Mouse (Mus musculus): Measurements from ENCODE around the gene Ttc22. TPM values are rescaled to one million over a fixed set of nuclear protein-coding genes. Genes with fewer than 3 reads are reported as not detected.
A peak's percentile ranks its signal among the peaks of the same experiment; 100 is the strongest.

Gene Ttc22
- total RNA-seq, 2 experiments from 2014 or later, result 0.09 TPM; not detected in 1

DNA sequence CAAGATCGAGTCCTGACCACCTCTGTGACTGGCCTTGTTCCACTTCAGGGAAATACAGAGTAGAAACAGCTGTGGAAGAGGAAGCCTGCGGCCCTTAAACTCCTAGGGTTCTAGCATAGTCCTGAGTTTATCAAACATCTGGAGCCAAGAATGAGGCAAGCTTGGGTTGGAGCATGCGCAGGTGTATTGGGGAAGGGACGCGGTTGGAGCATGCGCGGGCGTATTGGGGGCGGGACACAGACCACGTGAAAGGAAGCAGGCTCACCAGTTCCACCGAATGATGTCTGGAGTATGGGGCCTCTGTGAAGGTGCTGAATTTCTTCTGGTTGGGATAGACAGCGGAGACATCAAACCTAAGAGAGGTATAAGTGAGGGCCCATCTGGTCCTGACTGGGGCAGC, 6.6 kb upstream of the Ttc22 start:
- DNase-seq (ENCODE audit: low spot score), result no peak

DNA sequence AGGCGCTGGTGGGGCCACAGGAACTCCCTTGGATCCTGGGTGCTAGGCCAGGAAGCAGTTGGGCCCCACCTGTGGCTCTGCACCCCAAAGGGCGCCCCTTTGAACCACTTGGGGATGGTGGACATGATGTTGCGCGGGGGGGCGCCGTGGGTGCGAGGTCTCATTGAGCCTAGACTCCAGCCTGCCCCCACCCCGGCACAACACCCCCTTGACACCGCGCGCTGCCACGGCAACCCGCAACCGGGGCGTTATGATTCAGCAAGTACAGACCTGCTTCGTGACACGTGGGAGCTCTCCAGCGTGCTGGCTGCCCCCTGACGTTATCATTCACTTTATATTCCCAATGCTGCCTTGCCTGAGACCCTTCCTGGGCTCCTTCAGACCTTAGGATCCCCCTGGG, 5.2 kb upstream of the Ttc22 start, which contains the start of gene Lexm:
TSS of gene Lexm (minus strand) at position 186 of the 400 bp plus-strand sequence.
- no peak for DNase-seq (ENCODE audit: low spot score)

DNA sequence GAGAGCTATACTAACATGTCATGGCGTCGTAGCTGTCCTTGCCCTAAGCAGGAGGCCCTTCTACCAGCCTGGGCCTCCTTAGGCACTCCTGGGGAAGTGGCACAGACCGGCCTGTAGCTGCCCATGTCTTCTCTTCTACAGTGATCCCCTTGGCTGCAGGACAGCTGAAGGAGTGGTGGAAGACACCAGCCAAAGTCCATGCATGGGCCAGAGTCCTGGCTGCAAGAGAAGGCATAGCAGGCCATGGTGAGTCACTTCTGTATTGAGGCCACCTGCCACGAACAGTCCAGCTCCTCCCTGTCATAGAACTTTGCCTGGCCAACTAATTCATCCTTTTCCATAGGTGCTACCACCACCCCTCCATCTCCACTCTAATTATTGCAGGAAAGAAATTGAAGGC, 3.3 kb upstream of the Ttc22 start:
- DNase-seq (ENCODE audit: low spot score), result no peak

DNA sequence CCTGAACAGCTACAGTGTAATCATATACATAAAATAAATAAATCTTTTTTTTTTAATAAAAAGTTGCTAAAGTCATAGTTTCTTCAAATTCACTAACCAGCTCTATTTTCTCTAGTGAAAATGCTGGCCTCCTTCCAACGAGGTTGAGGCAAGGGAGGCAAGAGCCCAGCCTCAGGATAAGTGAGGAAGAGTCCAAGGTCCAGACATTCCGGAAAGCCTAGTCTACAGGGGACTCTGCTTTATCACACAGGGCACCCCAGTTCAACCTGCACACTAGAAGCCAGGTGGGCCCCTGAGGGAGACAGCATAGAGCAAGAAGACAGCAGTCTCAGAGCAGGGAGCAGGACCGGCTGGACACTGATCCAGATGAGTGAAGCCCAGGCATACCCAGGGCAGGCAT, 804 bp upstream of the Ttc22 start:
- DNase-seq (ENCODE audit: low spot score), result no peak

DNA sequence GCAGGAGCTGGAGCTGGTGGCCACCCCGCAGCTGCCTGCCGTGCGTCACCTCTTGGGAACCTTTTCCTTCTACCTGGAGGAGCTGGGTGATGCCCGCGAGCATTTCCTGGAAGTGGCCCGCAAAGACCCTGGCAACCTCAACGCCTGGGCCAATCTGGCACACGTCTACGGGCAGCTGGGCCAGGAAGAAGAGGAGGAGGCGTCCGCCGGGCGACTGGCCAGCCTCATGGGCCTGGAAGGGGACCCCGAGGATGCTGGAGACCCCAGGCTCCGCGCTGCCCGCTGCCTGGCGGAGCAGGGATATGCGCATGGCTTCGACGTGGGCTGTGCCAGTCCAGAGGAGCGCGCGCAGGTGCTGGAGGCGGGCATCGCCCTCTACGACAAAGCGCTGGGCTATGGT, 480 bp downstream of the Ttc22 start:
- no peak for DNase-seq (ENCODE audit: low spot score)

DNA sequence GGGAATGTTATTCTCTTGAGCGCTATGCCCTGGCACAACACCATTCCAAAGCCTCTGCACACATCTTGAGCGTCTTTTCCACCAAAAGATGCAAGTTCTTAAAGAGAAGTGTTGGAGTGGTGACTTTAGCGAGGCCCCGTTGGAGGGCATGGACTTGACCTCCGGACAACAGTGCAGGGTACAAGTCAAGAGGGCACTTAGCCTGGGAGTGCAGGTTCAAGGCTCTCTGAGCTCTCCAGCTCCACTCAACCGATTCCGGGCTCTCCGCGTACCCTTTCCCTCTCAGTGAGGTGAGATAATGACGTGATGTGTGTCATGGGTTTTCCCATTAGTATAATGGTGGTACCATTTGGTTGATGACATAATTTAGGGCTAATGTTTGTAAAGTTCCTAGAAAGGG, 2.0 kb downstream of the Ttc22 start:
- DNase-seq (ENCODE audit: low spot score), result no peak

DNA sequence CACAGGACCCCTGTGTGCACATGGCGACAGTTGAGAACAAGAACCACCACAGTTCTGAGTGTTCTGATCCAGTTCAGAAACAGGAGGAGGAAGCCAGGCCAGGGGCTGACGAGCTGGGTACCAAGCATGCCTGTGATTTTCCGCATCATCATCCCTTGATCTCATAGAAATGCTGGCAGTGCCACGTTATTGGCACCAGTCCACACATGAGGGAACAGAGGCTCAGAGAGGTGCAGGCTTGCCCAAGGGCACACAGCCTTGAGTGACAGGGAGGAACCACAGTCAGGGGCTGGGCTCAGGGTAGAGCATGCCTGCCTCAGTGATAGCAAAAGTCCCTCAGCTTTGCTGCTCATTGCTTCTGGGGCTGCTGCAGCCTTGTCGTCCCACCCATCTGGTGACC, 5.6 kb downstream of the Ttc22 start:
- no peak for DNase-seq (ENCODE audit: low spot score)

DNA sequence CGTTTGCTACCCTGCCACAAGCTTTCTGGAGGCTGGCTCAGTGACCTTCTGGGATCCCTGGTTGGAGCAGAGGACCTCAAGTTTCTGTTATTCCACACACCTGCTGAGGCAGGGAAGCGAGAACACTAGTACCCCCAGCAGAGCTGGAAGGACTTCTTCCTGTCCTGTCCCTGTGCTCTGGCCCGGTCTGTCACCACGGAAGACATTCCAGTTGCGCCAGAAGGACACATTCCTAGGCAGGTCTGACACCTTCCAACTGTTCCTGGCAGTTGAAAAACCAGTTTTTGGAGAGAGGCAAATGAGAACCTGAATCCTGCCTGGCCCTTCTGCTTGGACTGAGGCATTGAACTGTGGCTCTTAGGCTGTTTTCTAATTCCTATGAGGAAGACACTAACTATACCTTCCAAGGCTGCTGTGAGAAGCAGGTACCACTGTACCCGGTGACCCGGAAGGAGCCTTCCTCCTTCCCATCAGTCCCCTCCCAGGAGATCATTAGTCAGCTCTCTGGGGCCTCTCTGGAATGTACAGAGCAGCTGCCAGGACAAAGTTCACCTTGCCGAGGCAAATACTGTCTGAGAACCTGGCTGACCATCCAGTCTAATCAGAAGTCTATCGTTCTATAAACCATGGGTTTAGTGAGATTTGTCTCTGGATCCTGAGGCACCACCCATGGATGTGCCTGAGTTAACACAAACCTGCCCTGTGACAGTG, 6.6 kb downstream of the Ttc22 start:
- DNase-seq (ENCODE audit: low spot score), result no peak

DNA sequence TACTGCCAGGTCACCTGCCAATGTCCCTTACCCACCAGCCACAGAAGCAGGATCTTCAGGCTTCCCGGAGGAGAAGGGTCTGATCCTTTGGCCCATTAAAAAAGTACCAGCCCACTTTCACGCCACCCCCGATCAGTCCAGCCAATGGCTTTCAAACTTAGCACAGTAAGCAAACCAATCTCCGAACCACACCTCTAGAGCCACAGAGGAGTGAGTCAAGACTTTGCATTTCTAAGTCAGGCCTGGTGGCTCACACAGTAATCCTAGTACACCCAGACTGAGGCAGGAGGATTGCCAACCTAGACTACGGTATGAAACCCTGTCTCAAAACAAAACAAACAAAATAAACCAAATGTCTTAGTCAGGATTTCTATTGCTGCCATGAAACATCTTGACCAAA, 7.1 kb downstream of the Ttc22 start:
- no peak for DNase-seq (ENCODE audit: low spot score)

DNA sequence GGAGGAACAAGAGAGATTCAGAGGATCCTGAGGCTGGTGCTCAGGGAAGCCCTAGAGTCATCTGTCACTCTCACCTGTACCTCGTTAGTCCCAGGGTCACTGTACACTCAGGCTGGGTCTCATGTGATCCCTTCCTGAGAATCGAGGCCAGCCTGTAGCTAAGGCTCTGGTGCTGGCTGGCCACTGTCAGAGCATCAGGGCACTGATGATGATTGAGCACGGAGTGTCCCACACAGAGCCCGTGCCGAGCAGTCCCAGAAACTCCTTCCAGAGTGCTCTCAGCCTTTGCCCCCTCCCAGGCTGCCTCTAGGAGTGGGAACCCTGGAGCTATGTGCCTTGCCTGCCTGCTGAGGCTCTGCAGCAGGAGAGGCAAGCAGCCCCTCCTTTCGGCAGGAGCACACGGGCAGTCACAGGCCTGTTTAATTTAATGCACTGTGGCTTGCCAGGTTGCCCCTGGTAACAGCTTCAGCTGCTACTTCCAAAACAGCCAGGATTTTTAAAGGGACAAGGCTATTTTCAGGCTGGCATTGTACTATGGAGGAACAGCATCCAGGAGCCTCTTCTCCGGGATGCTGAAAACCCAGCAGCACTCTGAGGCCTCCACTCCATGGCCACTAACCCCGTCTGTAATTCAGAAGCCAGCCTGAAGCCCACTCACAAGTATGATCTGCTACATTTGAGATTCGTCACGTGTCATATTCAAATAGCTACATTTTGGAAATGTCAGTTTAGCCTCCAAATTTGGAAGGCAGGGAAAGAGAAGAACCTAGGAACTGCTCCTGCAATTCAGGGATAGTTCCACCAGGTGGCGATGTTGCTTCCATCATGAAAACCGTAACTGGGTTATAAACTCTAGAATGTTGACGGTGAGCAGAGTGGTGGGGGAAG, 8.3 kb downstream of the Ttc22 start:
- peak; percentile 63 for DNase-seq (ENCODE audit: low spot score)

DNA sequence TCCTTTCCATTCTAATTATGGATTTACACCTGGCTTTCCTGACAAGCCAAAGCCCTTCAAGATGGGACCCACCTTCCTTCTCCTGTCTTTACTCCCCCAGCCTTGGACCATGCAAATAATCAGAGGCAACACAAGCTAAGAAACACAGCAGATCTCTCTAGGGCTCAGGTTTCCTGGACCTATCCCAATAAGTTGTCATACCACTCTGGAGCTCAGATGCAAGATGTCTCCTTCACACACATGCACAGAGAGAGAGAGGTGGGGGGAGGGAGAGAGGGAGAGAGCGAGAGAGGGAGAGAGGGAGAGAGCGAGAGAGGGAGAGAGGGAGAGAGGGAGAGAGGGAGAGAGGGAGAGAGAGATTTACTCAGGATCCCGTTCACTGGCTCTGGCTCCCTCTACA, 10.1 kb downstream of the Ttc22 start:
- DNase-seq (ENCODE audit: low spot score), result no peak

DNA sequence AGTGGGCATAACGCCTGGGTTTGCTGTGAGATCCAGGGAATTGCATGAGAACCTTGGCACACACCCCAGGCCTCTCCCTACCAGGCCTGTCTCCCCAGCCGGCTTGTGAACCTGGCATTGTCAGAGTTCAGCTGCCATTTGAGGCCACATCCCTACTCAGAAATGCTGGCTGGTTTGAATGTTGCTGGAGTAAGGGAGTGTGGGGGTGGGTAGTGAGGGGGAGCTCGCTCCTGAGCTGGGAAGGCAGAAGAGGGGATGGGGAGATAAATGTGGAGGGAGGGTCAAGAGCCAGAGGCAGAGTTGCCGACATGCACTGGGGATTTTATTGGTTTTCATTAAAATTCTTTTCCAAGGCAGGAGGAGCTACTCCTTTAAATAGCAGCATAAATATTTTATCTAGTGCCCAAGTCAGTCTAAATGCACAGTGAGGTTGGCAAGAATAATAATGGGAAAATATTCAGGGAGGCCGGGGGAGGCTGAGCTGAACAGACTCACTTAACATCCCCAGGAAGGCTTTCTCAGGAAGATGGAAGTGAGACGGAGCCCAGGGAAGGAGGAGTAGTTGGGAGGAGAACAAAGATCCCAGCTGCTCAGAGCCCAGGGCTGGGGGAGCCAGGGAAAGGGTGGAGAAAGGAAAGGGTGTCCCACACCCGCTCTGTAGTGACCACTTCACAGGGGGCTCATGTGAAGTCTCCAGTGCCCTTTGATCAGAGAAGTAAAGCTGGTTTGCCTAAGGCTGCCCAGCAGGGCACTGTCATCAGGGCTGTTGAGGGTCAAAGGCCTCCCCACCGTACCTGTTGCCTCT, 11.3 kb downstream of the Ttc22 start:
- DNase-seq (ENCODE audit: low spot score), result no peak

DNA sequence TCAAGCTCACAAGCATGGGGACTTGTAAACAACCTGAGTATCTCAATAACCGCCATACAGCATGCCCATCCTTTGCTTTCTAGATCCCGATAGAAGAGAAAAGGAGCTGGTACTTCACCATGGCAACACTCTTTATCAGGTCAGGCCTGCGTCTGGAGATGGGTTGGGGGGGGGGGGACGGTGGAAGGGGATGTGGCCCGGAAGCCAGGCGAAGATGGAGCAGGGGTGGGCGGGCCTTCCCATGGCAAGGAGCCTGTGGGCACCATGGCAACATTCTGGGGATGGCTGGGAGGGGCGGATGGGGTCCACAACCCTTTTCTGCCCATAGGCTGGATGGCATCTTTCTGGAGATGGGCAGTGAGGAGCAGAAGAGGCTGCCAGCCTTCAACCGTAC, 11.9 kb downstream of the Ttc22 start:
- DNase-seq (ENCODE audit: low spot score), result no peak

DNA sequence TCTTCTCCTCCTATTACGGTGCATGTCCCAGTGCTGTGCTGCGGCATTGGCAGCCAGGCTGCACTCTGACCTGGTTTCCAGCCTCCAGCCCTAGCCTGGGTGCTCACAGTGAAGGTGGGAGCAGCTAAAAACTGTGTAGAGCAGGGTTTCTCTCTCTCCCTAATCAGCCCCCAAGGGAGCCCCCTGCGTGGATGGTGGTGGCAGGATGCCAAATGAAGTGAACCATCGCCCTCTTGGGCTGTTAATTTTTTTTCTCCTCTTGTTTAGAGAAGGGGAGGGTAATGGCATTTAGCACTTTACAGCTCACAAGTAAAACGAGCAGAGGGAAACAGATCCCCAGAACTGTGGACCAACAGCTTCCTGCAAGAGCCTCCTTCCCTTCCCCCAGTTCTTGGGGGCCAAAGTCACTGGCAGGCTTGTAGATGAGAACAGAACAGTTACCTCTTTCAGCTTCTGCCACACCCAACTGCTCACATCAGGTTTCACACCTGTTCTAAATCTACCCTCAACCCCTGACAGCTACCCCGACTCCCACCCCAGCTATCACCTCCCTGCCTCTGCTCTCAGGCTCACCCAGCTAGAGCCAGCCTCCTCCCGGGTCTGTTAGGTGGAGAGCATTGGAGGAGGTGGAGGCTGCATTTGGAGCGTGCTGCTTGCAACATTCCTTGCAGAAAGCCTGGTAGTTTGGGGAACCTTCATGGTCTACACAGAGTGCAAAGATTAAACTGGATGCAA, 21.4 kb downstream of the Ttc22 start:
- DNase-seq (ENCODE audit: low spot score), result no peak

DNA sequence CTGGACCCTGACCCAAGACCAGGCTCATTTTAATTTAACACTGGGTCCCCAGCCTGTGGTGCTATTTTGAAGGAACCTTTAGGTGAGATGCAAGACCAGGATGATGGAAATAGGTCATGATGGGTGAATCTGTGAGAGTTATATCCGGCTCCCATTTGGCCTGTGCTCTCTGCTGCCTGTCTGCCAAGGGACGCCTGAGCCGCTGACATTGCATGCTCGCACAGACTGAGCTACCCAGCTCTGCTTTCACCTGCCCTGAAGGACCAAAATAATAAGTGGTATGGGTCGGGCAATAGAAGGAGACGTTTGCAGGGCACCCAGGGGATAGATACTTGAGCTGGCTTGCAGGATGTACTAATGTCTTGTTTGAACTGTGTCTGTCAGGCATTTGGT, 22.0 kb downstream of the Ttc22 start:
- DNase-seq (ENCODE audit: low spot score), result peak; percentile 63

DNA sequence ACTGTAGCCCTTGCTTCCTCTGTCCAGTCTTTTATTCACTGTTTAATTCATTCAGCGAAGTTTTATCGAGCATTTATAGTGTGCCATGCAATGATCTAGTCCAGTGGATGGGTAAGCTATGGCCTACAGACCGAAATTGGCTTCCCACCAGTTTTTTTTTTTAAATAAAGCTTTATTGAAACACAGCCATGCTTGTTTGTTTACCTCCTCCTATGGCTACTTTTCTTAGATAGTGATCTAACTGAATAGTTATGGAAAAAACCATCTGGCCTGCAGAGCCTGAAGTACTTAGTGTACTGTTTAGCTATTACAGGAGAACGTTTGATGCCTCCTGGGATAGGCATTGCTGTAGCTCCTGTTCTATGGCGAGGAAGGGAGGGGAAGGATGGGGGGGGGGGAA, 23.6 kb downstream of the Ttc22 start:
- DNase-seq (ENCODE audit: low spot score), result no peak

DNA sequence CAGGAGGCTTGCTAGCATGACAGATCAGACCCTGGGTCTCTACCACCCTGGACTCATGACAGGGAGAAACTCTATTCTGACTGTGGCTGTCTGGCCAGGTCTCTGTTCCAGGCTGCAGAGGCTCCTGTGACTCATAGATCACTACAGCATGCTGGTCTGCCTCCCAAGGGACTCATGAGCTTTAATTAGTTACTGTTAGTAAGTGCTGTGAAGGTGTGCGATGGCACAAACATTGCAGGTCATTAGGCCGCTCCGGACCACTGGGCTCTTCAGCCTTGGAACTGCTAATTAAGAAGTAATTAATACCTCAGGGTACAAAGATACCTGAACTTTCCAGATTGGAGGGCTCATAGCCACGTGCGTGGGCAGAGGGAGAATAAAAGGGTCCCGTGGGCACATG, 24.9 kb downstream of the Ttc22 start:
- DNase-seq (ENCODE audit: low spot score), result peak; percentile 34

DNA sequence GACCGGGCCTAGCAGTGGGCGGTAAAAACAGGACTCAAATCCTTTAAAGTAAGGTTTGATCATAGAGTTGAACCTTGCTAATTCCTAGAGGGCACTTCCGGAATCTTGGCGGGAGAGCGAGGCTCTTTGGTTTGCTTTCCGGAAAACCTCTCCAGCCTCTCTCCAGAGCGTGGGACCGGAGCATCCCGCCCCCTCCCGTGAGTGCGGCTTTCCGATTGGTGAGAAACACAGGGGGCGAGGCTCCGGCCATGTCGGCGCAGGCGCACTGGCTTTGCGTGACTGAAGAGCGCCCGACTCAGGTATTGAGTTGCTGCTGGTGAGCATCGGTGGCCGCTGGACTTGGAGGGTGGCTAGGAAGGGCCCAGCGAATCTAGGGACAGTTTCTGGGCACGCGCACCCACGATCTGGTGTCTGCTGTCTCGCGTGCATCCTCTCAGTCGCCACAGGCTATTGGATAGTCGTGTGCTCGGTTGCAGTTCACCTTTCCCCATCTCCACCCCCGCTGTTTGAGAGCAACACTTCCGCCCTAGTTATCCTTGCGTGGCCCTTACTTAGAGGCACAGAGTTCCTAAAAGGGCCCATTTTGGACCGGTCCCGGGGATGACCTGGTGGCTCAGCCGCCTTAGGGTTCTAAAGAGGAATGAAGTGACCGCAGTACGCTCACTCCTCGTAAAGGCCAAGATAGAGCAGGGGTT, 28.7 kb downstream of the Ttc22 start, which contains the start of gene Pars2:
TSS of gene Pars2 (plus strand) at position 237 of the 695 bp plus-strand sequence.
- DNase-seq (ENCODE audit: low spot score), result peak; percentile 97

DNA sequence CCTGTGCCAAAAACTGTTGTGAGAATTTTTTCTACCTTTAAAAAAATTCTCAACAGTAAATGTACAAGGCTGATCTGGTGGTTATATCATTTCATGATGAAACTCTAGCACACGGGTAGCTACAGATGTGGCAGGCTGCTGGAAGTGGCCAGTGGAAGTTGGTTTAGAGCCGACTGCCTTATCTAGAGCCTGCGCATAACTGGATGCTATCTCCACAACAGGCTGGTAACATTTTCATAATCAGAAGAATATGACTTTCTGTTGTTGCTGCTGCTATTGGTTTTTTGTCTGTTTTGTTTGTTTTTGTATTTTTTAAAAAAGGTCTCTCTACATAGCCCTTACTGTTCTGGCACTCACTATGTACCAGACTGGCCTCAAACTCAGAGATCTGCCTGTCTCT, 30.3 kb downstream of the Ttc22 start:
- no peak for DNase-seq (ENCODE audit: low spot score)

DNA sequence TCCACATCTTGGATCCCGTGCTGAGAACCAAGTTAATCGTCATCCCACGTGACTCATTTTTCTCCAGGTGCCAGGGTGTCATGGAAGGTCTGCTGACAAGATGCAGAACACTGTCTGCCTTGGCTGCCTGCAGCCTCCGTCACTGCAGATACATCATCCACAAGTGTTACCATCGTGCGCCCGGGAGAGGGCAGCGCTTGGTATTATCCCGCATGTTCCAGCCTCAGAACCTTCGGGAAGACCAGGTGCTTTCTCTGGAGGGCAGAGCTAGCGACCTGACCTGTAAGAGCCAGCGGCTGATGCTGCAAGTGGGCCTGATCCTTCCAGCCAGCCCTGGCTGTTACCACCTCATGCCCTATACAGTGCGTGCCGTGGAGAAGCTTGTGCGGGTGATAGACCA, 30.8 kb downstream of the Ttc22 start:
- no peak for DNase-seq (ENCODE audit: low spot score)

DNA sequence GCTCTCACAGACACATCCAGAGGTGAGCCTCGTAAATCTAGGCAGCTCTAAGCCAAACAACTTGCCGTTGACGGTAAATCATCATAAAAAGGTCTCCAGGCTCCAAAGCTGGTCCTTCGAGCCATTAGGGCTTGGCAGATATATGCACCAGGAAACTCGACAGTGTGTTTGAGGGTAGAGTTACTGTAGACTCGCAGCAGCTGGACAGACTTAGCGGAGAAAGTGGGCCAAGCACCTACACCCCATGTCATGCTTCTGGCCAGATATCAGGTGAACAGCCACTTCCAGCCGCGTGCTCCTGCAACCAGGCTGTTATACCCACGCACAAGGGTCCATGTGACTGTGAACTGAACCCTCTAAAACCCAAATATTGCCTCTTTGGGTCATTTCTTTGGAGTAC, 33.4 kb downstream of the Ttc22 start:
- DNase-seq (ENCODE audit: low spot score), result peak; percentile 56
